Mouse (Mus musculus): ENCODE results near the gene Sdc3.

DNA sequence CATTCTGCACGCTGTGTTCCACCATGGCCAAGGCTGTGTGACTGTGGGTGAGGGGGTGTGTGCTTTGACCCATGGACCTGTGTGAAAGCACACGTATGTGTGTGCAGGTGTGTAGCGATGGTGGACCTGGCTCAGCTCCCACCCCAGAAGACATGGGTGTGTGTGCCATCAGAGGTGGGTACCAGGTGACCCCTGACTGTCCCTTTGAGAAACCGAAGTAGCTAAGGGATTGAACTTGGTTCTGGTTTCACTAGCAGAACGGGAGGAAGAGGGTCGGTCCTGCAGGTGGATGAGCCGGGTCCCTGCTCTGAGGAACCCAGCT, 804 bp downstream of the Sdc3 start:
- no peak for TF ChIP-seq POLR2A (IDR thresholded peaks at IDR 0.05; ENCODE audit: control insufficient read depth, low read depth, low read length)
- TF ChIP-seq CTCF (IDR thresholded peaks at IDR 0.05; ENCODE audit: control insufficient read depth, insufficient read depth, insufficient replicate concordance, low read depth, low read length), result no peak; the same call in 1 of the 2 replicates

Measured in testis, adult 2 months (tissue).